Mouse (Mus musculus) embryo, embryonic 11.5 days (tissue): ENCODE measurements at regions not wholly inside any gene's neighbourhood (a gene's known extent, or its start where the extent isn't known, plus 50 kb on each side); places are given as distances from the start of the nearest gene placed in this dataset.

ENCODE experiments used
- DNase-seq: peaks from one replicate; pipeline ENCODE4 v3.0.0-alpha.2; 2012; ENCODE audit warnings: low read depth, low spot score

GRCm38 (mm10) chr6:51044873-51045272, 387.6 kb upstream of the Nfe2l3 start:
- DNase-seq, result no peak

GRCm38 (mm10) chr6:51052451-51052921, 380.0 kb upstream of the Nfe2l3 start:
- DNase-seq, result no peak

- no peak for DNase-seq
These were observed 375.2 kb upstream of the Nfe2l3 start for GRCm38 (mm10) chr6:51057229-51057628.

- DNase-seq, result no peak
These were observed 372.3 kb upstream of the Nfe2l3 start for GRCm38 (mm10) chr6:51059923-51060847.

- DNase-seq, result no peak
These were observed 371.5 kb upstream of the Nfe2l3 start for GRCm38 (mm10) chr6:51060848-51061535.

- DNase-seq, result no peak
These were observed 367.3 kb upstream of the Nfe2l3 start for GRCm38 (mm10) chr6:51065156-51065555.

GRCm38 (mm10) chr6:51067332-51067731, 365.1 kb upstream of the Nfe2l3 start:
- no peak for DNase-seq

- DNase-seq, result no peak
These were observed 362.5 kb upstream of the Nfe2l3 start for GRCm38 (mm10) chr6:51069945-51070344.

GRCm38 (mm10) chr6:51071243-51071642, 361.2 kb upstream of the Nfe2l3 start:
- no peak for DNase-seq

GRCm38 (mm10) chr6:51075026-51075425, 357.4 kb upstream of the Nfe2l3 start:
- no peak for DNase-seq

- no peak for DNase-seq
These were observed 355.4 kb upstream of the Nfe2l3 start for GRCm38 (mm10) chr6:51076861-51077768.

- no peak for DNase-seq
These were observed 354.7 kb upstream of the Nfe2l3 start for GRCm38 (mm10) chr6:51077769-51078096.

GRCm38 (mm10) chr6:51078353-51078966, 354.0 kb upstream of the Nfe2l3 start:
- no peak for DNase-seq

GRCm38 (mm10) chr6:51078967-51079355, 353.5 kb upstream of the Nfe2l3 start:
- DNase-seq, result no peak

- no peak for DNase-seq
These were observed 351.4 kb upstream of the Nfe2l3 start for GRCm38 (mm10) chr6:51081056-51081455.

- DNase-seq, result no peak
These were observed 347.8 kb upstream of the Nfe2l3 start for GRCm38 (mm10) chr6:51084656-51085055.

- DNase-seq, result no peak
These were observed 346.9 kb upstream of the Nfe2l3 start for GRCm38 (mm10) chr6:51085547-51085946.

- no peak for DNase-seq
These were observed 346.1 kb upstream of the Nfe2l3 start for GRCm38 (mm10) chr6:51086347-51086746.

GRCm38 (mm10) chr6:51087806-51088205, 344.7 kb upstream of the Nfe2l3 start:
- no peak for DNase-seq

GRCm38 (mm10) chr6:51088641-51089372, 343.7 kb upstream of the Nfe2l3 start:
- DNase-seq, result no peak

GRCm38 (mm10) chr6:51093196-51093595, 339.3 kb upstream of the Nfe2l3 start:
- no peak for DNase-seq
